Mouse (Mus musculus) cerebellum, postnatal 36 days (tissue): ENCODE measurements at regions not wholly inside any gene's neighbourhood (a gene's known extent, or its start where the extent isn't known, plus 50 kb on each side); places are given as distances from the start of the nearest gene placed in this dataset.

Experiments
- DNase-seq, 2 experiments: peaks; one replicate each; pipeline ENCODE4 v3.0.0; 2021 to 2022; ENCODE audit warnings: mixed read lengths in 2 of 2

- DNase-seq, result no peak
Observed at GRCm38 (mm10) chr15:61139151-61139550, 216.3 kb upstream of the A1bg start.

- no peak for DNase-seq
Observed at GRCm38 (mm10) chr15:61136781-61137180, 214.0 kb upstream of the A1bg start.

GRCm38 (mm10) chr15:61133316-61133715, 210.5 kb upstream of the A1bg start:
- DNase-seq, result no peak

- no peak for DNase-seq
Observed at GRCm38 (mm10) chr15:61127971-61128370, 205.2 kb upstream of the A1bg start.

GRCm38 (mm10) chr15:61127130-61127529, 204.3 kb upstream of the A1bg start:
- no peak for DNase-seq

GRCm38 (mm10) chr15:61116912-61117311, 194.1 kb upstream of the A1bg start:
- no peak for DNase-seq

- DNase-seq, result no peak
Observed at GRCm38 (mm10) chr15:61109429-61110128, 186.8 kb upstream of the A1bg start.

- no peak for DNase-seq
Observed at GRCm38 (mm10) chr15:61108957-61109356, 186.1 kb upstream of the A1bg start.

- peak in 1 of 2 experiments; percentile 26 for DNase-seq
Observed at GRCm38 (mm10) chr15:61102421-61103412, 179.9 kb upstream of the A1bg start.

- no peak for DNase-seq
Observed at GRCm38 (mm10) chr15:61100807-61101206, 178.0 kb upstream of the A1bg start.

- DNase-seq, result no peak
Observed at GRCm38 (mm10) chr15:61098968-61099367, 176.2 kb upstream of the A1bg start.

- DNase-seq, result no peak
Observed at GRCm38 (mm10) chr15:61098519-61098918, 175.7 kb upstream of the A1bg start.

GRCm38 (mm10) chr15:61096021-61096781, 173.4 kb upstream of the A1bg start:
- DNase-seq, result no peak

- no peak for DNase-seq
Observed at GRCm38 (mm10) chr15:61055017-61055609, 132.3 kb upstream of the A1bg start.

GRCm38 (mm10) chr15:61051363-61051762, 128.6 kb upstream of the A1bg start:
- DNase-seq, result no peak

GRCm38 (mm10) chr15:61009509-61009908, 86.7 kb upstream of the A1bg start:
- DNase-seq, result no peak

- DNase-seq, result no peak
Observed at GRCm38 (mm10) chr15:61007461-61008059, 84.7 kb upstream of the A1bg start.

GRCm38 (mm10) chr15:61006608-61007007, 83.8 kb upstream of the A1bg start:
- no peak for DNase-seq

GRCm38 (mm10) chr15:60993971-60994690, 71.3 kb upstream of the A1bg start:
- no peak for DNase-seq

GRCm38 (mm10) chr15:60993394-60993793, 70.6 kb upstream of the A1bg start:
- DNase-seq, result no peak

- no peak for DNase-seq
Observed at GRCm38 (mm10) chr15:60982576-60982975, 59.8 kb upstream of the A1bg start.
